Mouse (Mus musculus) Patski (cell line): ENCODE results near the gene Tbcc. TPM values are rescaled to one million over a fixed set of nuclear protein-coding genes. Genes with fewer than 3 reads are reported as not detected.

Source experiments
- ATAC-seq: fragments of 100-300 bp; one replicate; pipeline ENCODE4 v1.8.0; 2021
- CTCF ChIA-PET: fragments of 350-600 bp; sonication (Branson Sonifier 250); formaldehyde crosslinking; loops from one replicate; lab custom pipeline; 2022; ENCODE audit warnings: inconsistent platforms; lab: Charles Lee
- POLR2A ChIA-PET: fragments of 350-600 bp; sonication (Branson Sonifier 250); formaldehyde crosslinking; loops from one replicate; lab custom pipeline; 2022; ENCODE audit warnings: antibody characterized with exemption, inconsistent platforms; lab: Charles Lee
- DNase-seq: peaks from one replicate; pipeline ENCODE4 v3.0.0-alpha.2; 2011; ENCODE audit warnings: low read depth, low spot score
- H3K27me3 ChIP-seq: fragments of 371-371 bp; one replicate; pipeline ENCODE4 v1.5.1; 2021
- CTCF ChIP-seq: fragments of 100-300 bp; IDR thresholded peaks from one replicate; pipeline ENCODE4 v1.5.1; 2021
- in situ Hi-C: fragments of 300-500 bp; cut with MboI; formaldehyde crosslinking; loops from 3 replicates; pipeline ENCODE4 v1.11.1; 2018; ENCODE audit warnings: low pct_unique_long_range_greater_than_20kb, mixed read lengths
- polyA plus RNA-seq: library from polyadenylated mRNA; unstranded; gene quantifications from one replicate; pipeline ENCODE4 v1.2.3, GENCODE M21; 2021

Gene Tbcc
- polyA plus RNA-seq, 1 experiment from 2014 or later = 36.4 TPM

DNA sequence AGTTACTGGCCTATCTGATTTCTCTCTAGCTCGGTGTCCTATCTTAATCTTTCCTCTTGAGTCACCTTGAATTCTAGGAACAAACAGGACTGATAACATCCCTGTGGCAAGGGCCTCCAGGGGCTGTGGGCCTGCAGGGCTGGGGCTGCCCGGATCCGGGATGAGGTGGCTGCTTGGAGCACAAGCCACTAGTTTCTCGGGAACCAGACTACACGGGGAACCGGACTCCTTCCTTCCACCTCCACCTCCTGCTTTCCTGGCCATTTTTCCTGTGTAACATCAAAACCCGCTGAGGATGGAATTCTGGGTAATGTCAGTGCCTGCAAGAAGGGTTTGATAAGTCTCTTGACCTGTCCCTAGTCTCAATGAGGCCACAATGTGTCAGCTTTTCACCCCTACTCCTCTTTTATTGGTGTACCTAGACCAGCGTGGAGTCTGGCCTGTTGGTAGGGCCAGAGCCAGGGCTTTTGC lies 35.8 kb upstream of the Tbcc start:
- ChIA-PET CTCF (interaction anchor here (1.0 to 2.3 kb wide), 4 partner anchors 10 to 27 kb away, joined by 3 to 12 read pairs (median 4); no protein-coding TSS in a partner anchor), POLR2A (interaction anchor here (0.6 to 1.9 kb wide), 6 partner anchors 11 to 157 kb away, joined by 3 to 12 read pairs (median 4); partner anchors contain the start of gene Tbcc)
- ATAC-seq (no peak), DNase-seq (no peak)
- TF ChIP-seq CTCF = no peak
- H3K27me3 ChIP-seq = no peaks in the 10 kb centered on the region
- in situ Hi-C loops = loop anchor here (5.0 kb wide), 1 partner anchor 72 kb away; the partner anchor contains the start of gene Rpl7l1

DNA sequence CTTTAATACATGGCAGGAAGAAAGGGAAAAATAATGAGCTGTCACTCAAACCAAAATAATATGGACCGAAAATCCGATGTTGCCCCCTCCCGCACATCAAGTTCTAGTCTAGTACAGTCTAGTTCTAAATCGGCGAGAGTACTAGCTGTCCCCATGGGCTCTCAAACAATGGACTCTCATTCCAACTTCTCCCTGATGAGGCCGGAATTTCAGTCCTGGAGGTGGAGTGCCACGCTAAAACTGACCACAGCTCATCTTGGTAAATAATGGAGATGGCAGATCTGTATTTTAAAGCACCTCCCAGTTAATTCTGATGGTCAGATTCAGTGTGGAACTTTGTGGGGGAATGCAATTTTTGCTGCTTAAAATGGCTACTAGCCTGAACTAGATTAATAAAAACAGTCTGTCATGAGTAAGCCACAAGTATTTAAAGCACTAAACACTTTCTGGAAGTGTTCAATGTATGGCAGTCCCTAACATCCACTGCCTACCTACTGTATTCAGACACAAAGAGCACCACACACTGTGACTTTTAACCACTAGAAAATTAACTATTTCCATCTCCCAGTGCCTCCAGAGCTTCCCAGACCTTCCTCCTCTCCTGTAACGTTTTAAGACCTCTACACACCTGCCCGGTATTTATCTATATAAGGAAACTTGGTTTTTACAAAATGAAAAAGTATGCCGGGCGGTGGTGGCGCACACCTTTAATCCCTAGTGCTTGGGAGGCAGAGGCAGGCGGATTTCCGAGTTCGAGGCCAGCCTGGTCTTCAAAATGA lies 35.0 kb upstream of the Tbcc start:
- no peak for TF ChIP-seq CTCF
- in situ Hi-C loops = no loop called here
- ChIA-PET CTCF (interaction anchor here (1.0 to 2.3 kb wide), 3 partner anchors 11 to 26 kb away, joined by 3 to 12 read pairs (median 3); no protein-coding TSS in a partner anchor), POLR2A (interaction anchor here (0.6 to 1.9 kb wide), 7 partner anchors 11 to 158 kb away, joined by 3 to 12 read pairs (median 4); partner anchors contain the start of gene Tbcc)
- ATAC-seq (no peak), DNase-seq (no peak)
- no peaks in the 10 kb centered on the region for H3K27me3 ChIP-seq

DNA sequence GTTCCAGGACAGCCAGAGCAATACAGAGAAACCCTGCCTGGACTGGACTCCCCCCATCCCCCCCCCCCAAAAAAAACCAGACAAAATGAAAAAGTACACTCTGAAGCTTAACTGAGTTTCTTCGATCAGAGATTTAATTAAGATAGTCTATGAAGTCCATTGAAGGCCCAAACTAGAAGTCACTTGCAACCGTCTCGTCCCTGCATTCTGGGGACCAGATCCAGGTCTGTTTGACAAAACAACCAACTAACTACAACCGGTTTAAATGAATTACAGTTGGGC lies 34.4 kb upstream of the Tbcc start:
- no peak for TF ChIP-seq CTCF
- no peak for DNase-seq
- ChIA-PET CTCF (no interaction called here), POLR2A (interaction anchor here (1.5 to 1.9 kb wide), 4 partner anchors 10 to 35 kb away, joined by 4 to 12 read pairs (median 4); partner anchors contain the start of gene Tbcc)
- no peak for ATAC-seq
- H3K27me3 ChIP-seq = no peaks in the 10 kb centered on the region
- in situ Hi-C loops = no loop called here

DNA sequence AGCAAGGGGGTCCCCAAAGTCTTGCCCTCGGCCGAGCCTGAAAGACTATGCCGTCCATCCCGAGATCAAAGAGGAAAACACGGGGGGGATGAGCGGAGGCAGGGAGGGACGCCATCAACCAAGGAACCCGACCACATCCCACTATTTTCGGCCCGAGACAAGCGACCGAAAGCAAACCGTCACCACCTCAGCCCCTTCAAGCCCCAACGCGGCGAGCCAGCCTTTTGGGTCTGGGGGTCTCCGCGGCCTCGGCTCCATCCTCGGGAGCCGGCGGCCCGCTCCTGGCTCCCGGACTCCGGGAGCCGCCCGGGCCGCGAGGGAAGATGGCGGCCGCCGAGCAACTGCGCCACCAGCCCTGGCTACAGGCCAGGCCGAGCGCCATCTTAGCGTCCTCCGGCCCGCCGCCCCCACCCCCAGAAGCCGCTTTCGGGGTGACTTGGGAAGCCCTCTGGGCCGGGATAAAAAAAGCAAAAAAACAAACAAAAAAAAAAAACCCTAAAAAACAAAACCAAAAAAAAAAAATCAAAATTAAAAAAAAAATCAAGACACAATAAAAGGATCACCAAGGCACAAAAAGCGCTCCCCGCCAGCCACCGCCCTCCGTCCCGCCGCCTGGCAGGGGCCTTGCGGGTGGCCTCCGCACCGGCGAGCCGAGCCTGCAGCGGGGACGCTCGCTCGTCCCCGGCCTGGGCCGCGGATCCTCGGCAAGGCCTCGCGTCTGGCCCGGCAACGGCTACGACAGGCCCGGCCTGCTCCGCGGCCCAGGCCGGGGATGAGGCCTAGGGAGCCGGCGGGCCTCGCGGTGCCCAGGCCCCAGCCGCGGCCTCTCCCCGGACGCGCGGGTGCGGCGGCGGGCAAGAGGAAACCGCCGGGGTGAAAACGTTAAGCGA lies 33.8 kb upstream of the Tbcc start:
- POLR2A ChIA-PET = interaction anchor here (0.6 to 1.8 kb wide), 3 partner anchors 14 to 54 kb away, joined by 3 to 4 read pairs (median 3); no protein-coding TSS in a partner anchor
- no peak for DNase-seq
- CTCF ChIA-PET = no interaction called here
- TF ChIP-seq CTCF = no peak
- in situ Hi-C loops = no loop called here
- ATAC-seq = peak; percentile 37
- no peaks in the 10 kb centered on the region for H3K27me3 ChIP-seq

DNA sequence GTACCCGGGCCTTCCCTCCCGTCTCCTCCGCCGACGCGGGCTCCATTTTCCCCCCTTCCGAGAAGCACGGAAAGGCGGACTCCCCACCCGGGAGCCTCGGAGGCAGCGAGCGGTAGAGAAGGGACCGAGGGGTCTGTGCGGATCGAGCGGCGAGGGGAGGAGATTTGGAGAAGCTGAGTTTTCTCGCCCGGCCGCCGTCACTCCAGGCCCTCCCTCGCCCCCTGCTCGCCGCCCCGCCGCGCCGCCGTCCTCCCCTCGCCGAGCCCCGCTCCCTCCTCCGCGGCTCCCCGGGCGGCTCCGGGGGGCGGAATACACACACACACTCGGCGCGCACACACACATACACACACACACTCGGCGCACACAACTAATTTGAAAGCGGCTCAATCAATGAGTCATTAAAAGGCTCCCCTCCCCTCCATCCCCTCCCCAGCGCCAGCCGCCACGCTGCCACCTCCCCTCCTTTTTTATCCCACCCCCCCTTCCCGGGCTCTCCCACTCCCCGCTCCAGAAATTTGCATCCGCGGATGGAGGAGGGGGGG lies 33.1 kb upstream of the Tbcc start:
- in situ Hi-C loops = no loop called here
- POLR2A ChIA-PET = interaction anchor here (0.6 to 2.3 kb wide), 6 partner anchors 15 to 75 kb away, joined by 3 to 9 read pairs (median 5); partner anchors contain the start of gene Rpl7l1
- no peak for TF ChIP-seq CTCF
- ATAC-seq (peak; percentile 44), DNase-seq (no peak)
- CTCF ChIA-PET = no interaction called here
- no peaks in the 10 kb centered on the region for H3K27me3 ChIP-seq

DNA sequence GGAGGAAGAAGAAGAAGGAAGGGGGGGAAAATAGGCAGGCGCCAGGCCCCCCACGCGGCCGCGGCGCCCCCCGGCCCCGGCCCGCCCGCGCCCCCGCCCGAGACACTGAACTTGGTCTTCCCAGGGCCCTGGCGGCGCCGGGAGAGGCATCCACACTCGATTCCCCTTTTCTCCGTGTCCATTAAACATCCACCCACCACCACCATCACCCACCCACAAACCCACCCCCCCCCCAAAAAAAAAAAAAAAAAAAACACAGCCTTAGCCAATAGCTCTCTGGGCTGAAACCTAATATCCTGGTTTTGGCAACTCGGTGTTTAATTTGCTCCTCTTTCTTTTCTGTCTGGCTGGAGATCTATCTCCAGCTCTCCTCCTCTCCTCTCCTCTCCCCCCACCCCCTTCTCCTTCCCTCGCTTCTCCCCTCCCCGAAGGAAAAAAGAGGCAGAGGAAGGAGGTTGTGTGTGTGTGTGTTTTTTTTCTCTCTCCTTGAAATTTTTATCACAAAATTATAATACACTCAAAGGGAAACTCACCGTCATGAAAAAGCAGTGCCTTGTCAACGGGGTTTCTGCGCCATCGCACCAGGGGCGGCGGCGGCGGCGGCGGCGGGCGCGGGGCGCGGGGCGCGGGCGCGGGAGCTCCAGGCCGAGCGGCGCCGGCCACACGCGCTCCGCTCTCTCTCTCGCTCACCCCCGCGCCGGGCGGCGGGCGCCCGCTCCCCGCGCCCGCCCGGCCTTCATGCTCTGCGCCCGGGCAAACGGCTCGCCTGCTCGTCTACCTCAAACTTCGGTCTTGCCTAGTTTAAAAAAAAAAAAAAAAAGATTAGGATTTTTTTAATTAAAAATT lies 32.4 kb upstream of the Tbcc start, which contains the start of gene Bicral:
TSS of gene Bicral (minus strand) at position 580 of the 846 bp plus-strand sequence.
- TF ChIP-seq CTCF = no peak
- DNase-seq (no peak), ATAC-seq (peak; percentile 12)
- in situ Hi-C loops = no loop called here
- POLR2A ChIA-PET = interaction anchor here (0.6 to 2.3 kb wide), 9 partner anchors 9 to 295 kb away, joined by 3 to 9 read pairs (median 4); partner anchors contain the start of gene Rpl7l1
- CTCF ChIA-PET = interaction anchor here (0.8 kb wide), 1 partner anchor 9 kb away, joined by 3 read pairs; no protein-coding TSS in a partner anchor
- H3K27me3 ChIP-seq = no peaks in the 10 kb centered on the region

DNA sequence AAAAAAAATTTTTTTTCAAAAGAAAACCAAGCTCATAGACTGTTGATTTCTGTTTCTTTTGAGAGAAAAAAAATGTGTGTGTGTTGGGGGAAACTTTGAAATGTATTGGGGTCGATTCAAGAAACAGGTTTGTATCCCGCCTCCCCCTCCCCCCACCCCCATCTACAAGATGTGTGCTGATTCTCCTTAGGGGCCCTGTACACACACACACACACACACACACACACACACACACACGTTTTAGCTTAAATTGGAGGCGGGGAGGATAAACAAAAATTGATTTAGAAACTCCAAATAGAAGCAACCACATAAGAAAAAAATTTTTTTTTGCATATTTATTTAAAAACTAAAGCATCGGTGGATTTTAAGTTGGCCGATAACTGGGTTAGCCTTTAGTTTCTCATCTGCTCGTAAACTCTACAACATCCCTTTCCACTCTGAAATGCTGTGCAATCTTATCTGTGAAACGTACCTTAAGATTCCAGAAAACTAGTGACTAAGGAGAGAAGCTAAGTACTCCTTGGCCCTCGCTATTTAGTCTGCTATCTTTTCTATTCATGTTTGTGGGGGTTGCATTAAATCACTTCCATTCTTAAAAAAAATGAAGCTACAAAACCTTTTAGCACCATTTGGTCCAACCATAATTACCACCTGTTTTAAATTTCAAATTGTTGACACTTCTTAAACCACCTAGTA lies 31.6 kb upstream of the Tbcc start:
- ChIA-PET POLR2A (interaction anchor here (0.6 to 2.3 kb wide), 9 partner anchors 9 to 523 kb away, joined by 3 to 9 read pairs (median 4); no protein-coding TSS in a partner anchor), CTCF (interaction anchor here (0.8 kb wide), 1 partner anchor 10 kb away, joined by 3 read pairs; no protein-coding TSS in a partner anchor)
- no peaks in the 10 kb centered on the region for H3K27me3 ChIP-seq
- in situ Hi-C loops = no loop called here
- no peak for DNase-seq
- TF ChIP-seq CTCF = no peak
- no peak for ATAC-seq

DNA sequence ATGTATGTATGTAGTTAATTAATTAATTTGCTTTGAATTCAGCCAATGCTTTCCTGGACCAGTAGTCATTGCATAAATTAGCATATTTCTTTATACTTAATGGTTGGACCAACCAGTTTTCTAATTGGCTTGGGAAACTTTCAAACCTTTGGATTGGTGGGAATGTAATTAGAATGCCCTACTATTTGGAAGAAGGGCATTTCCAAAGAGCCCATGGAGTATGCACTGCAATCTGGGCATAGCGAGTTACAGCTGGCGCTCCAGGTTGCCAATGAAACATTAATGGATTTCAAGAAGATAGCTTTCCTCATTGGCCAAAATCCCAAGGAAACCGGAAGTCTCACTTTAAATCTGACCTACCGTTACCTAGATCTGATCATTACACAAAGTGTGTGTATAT lies 30.4 kb upstream of the Tbcc start:
- no peak for TF ChIP-seq CTCF
- ChIA-PET CTCF (interaction anchor here (0.8 kb wide), 1 partner anchor 17 kb away, joined by 3 read pairs; no protein-coding TSS in a partner anchor), POLR2A (interaction anchor here (0.6 kb wide), 1 partner anchor 251 kb away, joined by 5 read pairs; no protein-coding TSS in a partner anchor)
- ATAC-seq (no peak), DNase-seq (no peak)
- no peaks in the 10 kb centered on the region for H3K27me3 ChIP-seq
- in situ Hi-C loops = no loop called here
